Mouse (Mus musculus) ovary, adult 10 weeks (tissue): ENCODE data around the gene Zyg11b. TPM values are rescaled to one million over a fixed set of nuclear protein-coding genes. Genes with fewer than 3 reads are reported as not detected.

ENCODE experiments used
- polyA plus RNA-seq: library from polyadenylated mRNA; stranded (reverse); fragments of 350-450 nt; fragmentation: Illumina TruSeq; extraction: RNeasy Lipid Tissue Mini Kit (QIAGEN cat#74804); gene quantifications from one replicate; pipeline ENCODE4 v1.2.3, GENCODE M21; 2014

Zyg11b gene
- 73.4 TPM for polyA plus RNA-seq

GRCm38 (mm10) chr4:108300670-108301373 lies at the start of gene Zyg11b:
TSS of gene Zyg11b (minus strand) at chr4:108301096.

GRCm38 (mm10) chr4:108327730-108328484 lies 27.0 kb upstream of the Zyg11b start, which contains the start of gene Coa7:
TSS of gene Coa7 (plus strand) at chr4:108328140.

GRCm38 (mm10) chr4:108217332-108218179 lies 83.3 kb downstream of the Zyg11b start, which contains the start of gene Zyg11a:
TSS of gene Zyg11a (minus strand) at chr4:108218048.

Other genes with a start within 250 kb of the Zyg11b start
- 0.26 TPM for gene Podn, start 204.7 kb downstream of the Zyg11b start, polyA plus RNA-seq
- 254 TPM for gene Scp2, start 156.1 kb downstream of the Zyg11b start, polyA plus RNA-seq
- 8.3 TPM for gene Echdc2, start 135.7 kb downstream of the Zyg11b start, polyA plus RNA-seq
- gene Zyg11a, start 83.0 kb downstream of the Zyg11b start, polyA plus RNA-seq, result not detected
- 9.4 TPM for gene Coa7, start 27.0 kb upstream of the Zyg11b start, polyA plus RNA-seq
- gene Shisal2a, start 82.3 kb upstream of the Zyg11b start, polyA plus RNA-seq, result not detected
- gene Gpx7, start 105.9 kb upstream of the Zyg11b start, polyA plus RNA-seq, result 9.2 TPM
- 418 TPM for gene Tut4, start 158.3 kb upstream of the Zyg11b start, polyA plus RNA-seq